Mouse (Mus musculus) cortical plate, adult 2 months (tissue): ENCODE data around the gene Ptpn18.

Source experiments
- CTCF ChIP-seq: fragments of 200-500 bp; IDR thresholded peaks from 2 replicates; pipeline ENCODE4 v1.5.1; 2011; ENCODE audit warnings: mild to moderate bottlenecking, control low read depth, low read length; ENCODE audit not compliant: insufficient read depth; ENCODE audit errors: extremely low read depth
- POLR2A ChIP-seq: fragments of 200-500 bp; IDR thresholded peaks from 2 replicates; pipeline ENCODE4 v1.6.1; 2011; ENCODE audit warnings: mild to moderate bottlenecking, low read length, control low read depth; ENCODE audit not compliant: insufficient read depth; ENCODE audit errors: extremely low read depth

DNA sequence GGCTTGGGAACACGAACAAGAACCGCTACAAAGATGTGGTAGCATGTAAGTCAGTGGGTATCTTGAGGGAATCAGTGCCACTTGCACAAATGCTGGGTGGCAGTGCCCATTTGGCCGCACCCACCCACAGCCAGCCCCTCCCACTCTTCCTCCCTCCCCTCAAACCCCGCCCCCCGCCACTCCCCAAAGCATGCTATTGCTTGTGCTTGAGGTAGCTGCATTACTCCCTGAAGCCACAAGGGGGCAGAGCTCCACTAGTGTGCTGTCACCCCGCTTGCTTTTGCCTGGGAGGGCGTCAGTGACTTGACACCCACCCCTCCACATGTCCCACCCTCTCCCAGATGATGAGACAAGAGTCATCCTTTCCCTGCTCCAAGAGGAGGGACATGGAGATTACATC lies 3.2 kb downstream of the Ptpn18 start:
- TF ChIP-seq CTCF (peak; percentile 75), POLR2A (no peak)
